Mouse (Mus musculus) bone marrow, adult 2 months (tissue): ENCODE data around the gene Zfand2b.

Source experiments
- CTCF ChIP-seq: fragments of 200-500 bp; IDR thresholded peaks from 2 replicates; pipeline ENCODE4 v1.5.1; 2011; ENCODE audit warnings: low read length, control low read depth; ENCODE audit not compliant: control insufficient read depth, insufficient read depth
- POLR2A ChIP-seq: fragments of 200-500 bp; IDR thresholded peaks from 2 replicates; pipeline ENCODE4 v1.6.1; 2011; ENCODE audit warnings: low read depth, mild to moderate bottlenecking, control low read depth, low read length, borderline replicate concordance; ENCODE audit not compliant: control insufficient read depth

DNA sequence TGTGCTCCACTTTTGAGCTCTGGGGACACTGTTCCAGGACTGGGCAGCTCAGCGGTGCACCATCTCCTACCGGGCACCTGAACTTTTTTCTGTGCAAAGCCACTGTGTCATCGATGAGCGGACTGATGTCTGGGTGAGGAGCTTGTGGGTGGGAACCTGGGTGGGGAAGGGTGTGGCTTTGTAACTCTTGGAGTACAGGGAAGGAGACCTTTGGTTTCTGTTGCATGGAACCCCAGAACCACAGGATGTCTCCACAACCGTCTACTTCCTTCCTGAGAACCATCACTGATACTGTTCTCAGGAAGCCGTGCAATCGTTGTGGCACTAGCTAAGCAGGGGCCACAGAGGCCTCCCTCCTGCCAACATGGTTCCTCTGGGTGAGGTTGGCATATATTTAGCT lies 44.6 kb downstream of the Zfand2b start:
- TF ChIP-seq POLR2A = no peak
- TF ChIP-seq CTCF = no peak
